Mouse (Mus musculus) neural tube, embryonic 14.5 days (tissue): Measurements from ENCODE around the gene Olfr566. TPM values are rescaled to one million over a fixed set of nuclear protein-coding genes. Genes with fewer than 3 reads are reported as not detected.

Experiments
- ATAC-seq: fragments of 200-750 bp; cut with Nextera tagmentation; 2 replicates; pipeline ENCODE4 v1.8.0; 2017; ENCODE audit warnings: low read depth, mild to moderate bottlenecking, moderate TSS enrichment, moderate library complexity
- H3K27ac ChIP-seq: fragments of 300-500 bp; sonication (generic); 2 replicates; pipeline ENCODE4 v1.5.1; 2014; ENCODE audit warnings: low read depth, mild to moderate bottlenecking, control low read depth, low read length, moderate library complexity, mixed read lengths
- H3K27me3 ChIP-seq: fragments of 300-500 bp; sonication (generic); 2 replicates; pipeline ENCODE4 v1.6.1; 2014; ENCODE audit warnings: low read length; ENCODE audit not compliant: control insufficient read depth, insufficient read depth
- H3K36me3 ChIP-seq: fragments of 300-500 bp; sonication (generic); 2 replicates; pipeline ENCODE4 v1.6.1; 2014; ENCODE audit warnings: low read length, mixed read lengths; ENCODE audit not compliant: control insufficient read depth, insufficient read depth
- H3K4me1 ChIP-seq: fragments of 300-500 bp; sonication (generic); 2 replicates; pipeline ENCODE4 v1.6.1; 2014; ENCODE audit warnings: low read length; ENCODE audit not compliant: control insufficient read depth, insufficient read depth
- H3K4me2 ChIP-seq: fragments of 300-500 bp; sonication (generic); 2 replicates; pipeline ENCODE4 v1.6.1; 2014; ENCODE audit warnings: mild to moderate bottlenecking, low read depth, low read length, control low read depth
- H3K4me3 ChIP-seq: fragments of 300-500 bp; sonication (generic); 2 replicates; pipeline ENCODE4 v1.5.1; 2014; ENCODE audit warnings: low read depth, low read length, control low read depth, mixed read lengths
- H3K9ac ChIP-seq: fragments of 300-500 bp; sonication (generic); replicated peaks from 2 replicates; pipeline ENCODE4 v1.6.1; 2014; ENCODE audit warnings: low read depth, mild to moderate bottlenecking, control low read depth, low read length, mixed read lengths
- H3K9me3 ChIP-seq: fragments of 300-500 bp; sonication (generic); 2 replicates; pipeline ENCODE4 v1.6.1; 2016; ENCODE audit warnings: low read length; ENCODE audit not compliant: control insufficient read depth
- WGBS: fragments of 180-500 bp; shearing (Covaris S2); extraction: QIAGEN DNeasy Blood & Tissue Kit; methylation state at CpG from one replicate; pipeline ENCODE4 v1.1.7; 2014; 5-methylcytosine and 5-hydroxymethylcytosine counted together
- polyA plus RNA-seq: library from polyadenylated mRNA; unstranded; fragments of >200 nt; fragmentation: Nextera tagmentation; extraction: Ambion mirVana; gene quantifications from 2 replicates; pipeline ENCODE4 v1.2.1, GENCODE M21; 2014

Gene Olfr566
- not detected in 2 replicates for polyA plus RNA-seq

DNA sequence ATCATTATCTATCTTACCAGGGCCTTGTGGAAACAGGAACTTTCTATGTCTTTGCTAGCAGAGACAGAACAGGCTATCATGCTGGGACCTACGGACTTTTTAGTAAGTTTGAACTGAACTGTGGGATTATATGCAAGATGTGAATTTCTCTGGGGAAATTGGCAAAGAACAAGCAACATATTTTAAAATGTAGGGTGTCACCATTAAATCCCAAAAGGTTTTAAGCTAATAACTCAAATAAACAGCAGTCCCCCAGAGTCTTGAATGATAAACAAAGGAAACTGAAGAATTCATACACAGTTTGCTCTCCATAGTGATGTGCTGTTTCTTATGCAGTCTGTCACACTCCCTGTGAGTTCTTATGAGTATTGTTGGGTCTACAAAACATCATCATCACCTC, at the start of gene Olfr566:
Gene Olfr566, minus strand, starts transcription at position 101 of the 400 bp plus-strand sequence.
- ATAC-seq: no peak
- Histone ChIP-seq H3K4me1 (no peaks in the 10 kb centered on the region), H3K9me3 (no peaks in the 10 kb centered on the region), H3K27ac (no peak within 1 kb of the TSS), H3K4me3 (no peak within 1 kb of the TSS), H3K27me3 (no peaks in the 10 kb centered on the region), H3K9ac (no peak within 1 kb of the TSS), H3K4me2 (no peak within 1 kb of the TSS), H3K36me3 (no peaks in the 10 kb centered on the region)
- WGBS: 84% methylated on average over 1 of the region's 1 CpGs

DNA sequence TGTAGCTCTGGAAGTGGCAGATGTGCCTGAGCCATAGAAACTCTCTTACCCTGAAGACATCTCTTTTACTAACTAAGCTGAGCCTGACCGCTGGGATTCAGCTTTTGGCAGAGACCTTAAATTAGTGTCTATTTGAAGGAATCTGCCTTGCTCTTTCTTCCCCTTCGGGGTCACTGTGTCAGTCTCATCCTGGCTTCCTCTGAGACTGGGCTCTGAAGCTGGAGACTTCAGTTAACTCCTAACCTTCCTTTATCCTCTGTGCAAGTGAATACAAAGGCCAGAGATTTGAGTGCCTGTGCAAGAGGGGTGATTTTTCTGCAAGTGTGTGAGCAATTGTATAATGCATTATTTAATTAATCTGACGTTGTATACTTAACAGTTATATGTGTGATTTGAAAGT, 32.2 kb upstream of the Olfr566 start, which contains the start of gene Olfr569:
Gene Olfr569, minus strand, starts transcription at position 101 of the 400 bp plus-strand sequence.
- H3K9ac ChIP-seq: no peak within 1 kb of the TSS
- H3K4me3 ChIP-seq: no peak within 1 kb of the TSS
- no peak for ATAC-seq
- H3K9me3 ChIP-seq: no peaks in the 10 kb centered on the region
- no peaks in the 10 kb centered on the region for H3K27me3 ChIP-seq
- 74% methylated on average over 3 of the region's 3 CpGs for WGBS
- no peak within 1 kb of the TSS for H3K27ac ChIP-seq
- H3K4me1 ChIP-seq: no peaks in the 10 kb centered on the region
- H3K4me2 ChIP-seq: no peak within 1 kb of the TSS
- H3K36me3 ChIP-seq: no peaks in the 10 kb centered on the region

DNA sequence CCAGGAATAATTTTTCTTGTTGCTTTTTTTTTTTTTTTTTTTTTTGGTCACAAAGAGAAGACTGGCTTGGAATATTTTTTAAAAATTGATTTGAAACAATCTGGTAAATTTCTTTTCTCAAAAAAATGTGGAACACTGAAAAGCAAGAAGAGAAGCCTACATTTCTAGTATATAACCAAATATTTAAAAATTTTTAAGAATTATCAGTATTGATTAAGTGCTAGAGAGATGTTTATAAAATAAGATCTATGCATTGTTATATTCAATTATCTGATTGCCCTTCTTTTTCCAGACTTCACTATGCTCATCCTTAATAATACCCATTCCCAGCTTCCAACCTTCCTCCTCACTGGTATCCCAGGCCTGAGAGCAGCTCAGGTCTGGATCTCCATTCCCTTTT, 18.3 kb upstream of the Olfr566 start, which contains the start of gene Olfr568:
Gene Olfr568, plus strand, starts transcription at position 301 of the 400 bp plus-strand sequence.
- Histone ChIP-seq H3K27me3 (no peaks in the 10 kb centered on the region), H3K4me2 (no peak within 1 kb of the TSS), H3K36me3 (no peaks in the 10 kb centered on the region), H3K9ac (no peak within 1 kb of the TSS), H3K4me3 (no peak within 1 kb of the TSS), H3K4me1 (no peaks in the 10 kb centered on the region), H3K9me3 (no peaks in the 10 kb centered on the region), H3K27ac (no peak within 1 kb of the TSS)
- no peak for ATAC-seq

DNA sequence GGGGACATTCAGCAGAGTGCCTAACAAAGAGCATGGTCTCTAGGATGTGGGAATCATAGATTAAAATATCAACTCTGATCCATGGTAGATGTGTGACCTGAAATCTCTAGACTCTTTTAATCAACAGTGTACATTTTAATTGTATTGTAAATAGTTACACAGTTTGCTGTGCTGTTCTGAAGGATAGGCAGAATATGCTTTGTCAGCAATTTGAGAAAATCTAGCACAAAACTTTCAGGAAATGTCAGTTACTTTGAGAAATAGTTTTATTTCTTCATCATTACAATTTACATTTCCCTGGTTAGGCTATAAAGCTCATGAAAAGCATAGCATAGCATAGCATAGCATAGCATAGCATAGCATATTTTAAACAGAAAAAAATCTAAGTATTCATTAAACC, 2.8 kb downstream of the Olfr566 start:
- H3K4me3 ChIP-seq: no peak overlapping the region
- H3K9ac ChIP-seq: no peak overlapping the region
- no peak overlapping the region for H3K27ac ChIP-seq
- H3K36me3 ChIP-seq: no peaks in the 10 kb centered on the region
- no peaks in the 10 kb centered on the region for H3K27me3 ChIP-seq
- no peak overlapping the region for H3K4me2 ChIP-seq
- no peaks in the 10 kb centered on the region for H3K4me1 ChIP-seq
- ATAC-seq: no peak
- no peaks in the 10 kb centered on the region for H3K9me3 ChIP-seq

Other genes starting within 250 kb of the Olfr566 start
- gene Olfr553, start 240.5 kb downstream of the Olfr566 start, polyA plus RNA-seq: not detected in 2 replicates
- gene Olfr554, start 220.3 kb downstream of the Olfr566 start, polyA plus RNA-seq: not detected in 2 replicates
- gene Olfr555, start 199.9 kb downstream of the Olfr566 start, polyA plus RNA-seq: not detected in 2 replicates
- not detected in 2 replicates for gene Olfr556, start 193.9 kb downstream of the Olfr566 start, polyA plus RNA-seq
- 8.0 and 8.7 TPM in 2 replicates for gene Trim68, start 171.4 kb downstream of the Olfr566 start, polyA plus RNA-seq
- gene Olfr557, start 162.9 kb downstream of the Olfr566 start, polyA plus RNA-seq: not detected in 2 replicates
- gene Olfr558, start 156.6 kb downstream of the Olfr566 start, polyA plus RNA-seq: 0.12 and 0.36 TPM in 2 replicates
- gene Olfr33, start 139.7 kb downstream of the Olfr566 start, polyA plus RNA-seq: not detected in 2 replicates
- gene Olfr559, start 131.3 kb downstream of the Olfr566 start, polyA plus RNA-seq: not detected in 2 replicates
- gene Olfr560, start 99.4 kb downstream of the Olfr566 start, polyA plus RNA-seq: not detected in 2 replicates
- 0.19 TPM in 1 of 2 replicates, not detected in the other for gene Olfr78, start 99.3 kb downstream of the Olfr566 start, polyA plus RNA-seq
- not detected in 2 replicates for gene Olfr561, start 87.5 kb downstream of the Olfr566 start, polyA plus RNA-seq
- not detected in 2 replicates for gene Olfr564, start 55.3 kb downstream of the Olfr566 start, polyA plus RNA-seq
- not detected in 2 replicates for gene Olfr568, start 18.4 kb upstream of the Olfr566 start, polyA plus RNA-seq
- gene Olfr569, start 32.1 kb upstream of the Olfr566 start, polyA plus RNA-seq: not detected in 2 replicates
- gene Olfr570, start 35.8 kb upstream of the Olfr566 start, polyA plus RNA-seq: not detected in 2 replicates
- gene Olfr571, start 58.8 kb upstream of the Olfr566 start, polyA plus RNA-seq: 0.18 TPM in 1 of 2 replicates, not detected in the other
- not detected in 2 replicates for gene Olfr572, start 65.6 kb upstream of the Olfr566 start, polyA plus RNA-seq
- not detected in 2 replicates for gene Olfr573-ps1, start 83.8 kb upstream of the Olfr566 start, polyA plus RNA-seq
- gene Olfr574, start 89.7 kb upstream of the Olfr566 start, polyA plus RNA-seq: not detected in 2 replicates
- not detected in 2 replicates for gene Olfr575, start 100.0 kb upstream of the Olfr566 start, polyA plus RNA-seq
- gene Olfr576, start 103.9 kb upstream of the Olfr566 start, polyA plus RNA-seq: not detected in 2 replicates
- not detected in 2 replicates for gene Olfr577, start 117.2 kb upstream of the Olfr566 start, polyA plus RNA-seq
- gene Olfr578, start 130.6 kb upstream of the Olfr566 start, polyA plus RNA-seq: not detected in 2 replicates
- gene Olfr582, start 179.3 kb upstream of the Olfr566 start, polyA plus RNA-seq: not detected in 2 replicates
- gene Olfr583, start 192.5 kb upstream of the Olfr566 start, polyA plus RNA-seq: not detected in 2 replicates
- gene Olfr584, start 223.1 kb upstream of the Olfr566 start, polyA plus RNA-seq: not detected in 2 replicates
- not detected in 2 replicates for gene Olfr585, start 239.0 kb upstream of the Olfr566 start, polyA plus RNA-seq